Mouse (Mus musculus) liver, embryonic 11.5 days (tissue): ENCODE data around the gene Zfp382. TPM values are rescaled to one million over a fixed set of nuclear protein-coding genes. Genes with fewer than 3 reads are reported as not detected.

Source experiments
- ATAC-seq: fragments of 200-750 bp; cut with Nextera tagmentation; replicated peaks from 2 replicates; pipeline ENCODE4 v1.8.0; 2017; ENCODE audit warnings: moderate number of reproducible peaks, mild to moderate bottlenecking, moderate TSS enrichment, moderate library complexity; ENCODE audit not compliant: low FRiP score
- DNase-seq: peaks from one replicate; pipeline ENCODE4 v3.0.0-alpha.2; 2017; ENCODE audit warnings: low spot score
- H3K27ac ChIP-seq: fragments of 300-500 bp; sonication (generic); 2 replicates; pipeline ENCODE4 v1.5.1; 2014; ENCODE audit warnings: mild to moderate bottlenecking, low read depth, low read length, control low read depth
- H3K27me3 ChIP-seq: fragments of 300-500 bp; sonication (generic); replicated peaks from 2 replicates; pipeline ENCODE4 v1.6.1; 2014; ENCODE audit warnings: low read length, mixed read lengths; ENCODE audit not compliant: control insufficient read depth, insufficient read depth
- H3K36me3 ChIP-seq: fragments of 300-500 bp; sonication (generic); 2 replicates; pipeline ENCODE4 v1.6.1; 2014; ENCODE audit warnings: mild to moderate bottlenecking, low read length, moderate library complexity, mixed read lengths; ENCODE audit not compliant: control insufficient read depth, insufficient read depth
- H3K4me1 ChIP-seq: fragments of 300-500 bp; sonication (generic); replicated peaks from 2 replicates; pipeline ENCODE4 v1.6.1; 2014; ENCODE audit warnings: low read length, mixed read lengths; ENCODE audit not compliant: control insufficient read depth, insufficient read depth
- H3K4me2 ChIP-seq: fragments of 300-500 bp; sonication (generic); 2 replicates; pipeline ENCODE4 v1.6.1; 2014; ENCODE audit warnings: mild to moderate bottlenecking, control low read depth, moderate library complexity
- H3K4me3 ChIP-seq: fragments of 300-500 bp; sonication (generic); 2 replicates; pipeline ENCODE4 v1.5.1; 2014; ENCODE audit warnings: low read depth, low read length, control low read depth
- H3K9ac ChIP-seq: fragments of 300-500 bp; sonication (generic); 2 replicates; pipeline ENCODE4 v1.6.1; 2014; ENCODE audit warnings: low read depth, low read length, control low read depth
- H3K9me3 ChIP-seq: fragments of 300-500 bp; sonication (generic); 2 replicates; pipeline ENCODE4 v1.6.1; 2016; ENCODE audit warnings: low read length, inconsistent platforms, mixed read lengths; ENCODE audit not compliant: control insufficient read depth
- WGBS: fragments of 180-500 bp; shearing (Covaris S2); extraction: QIAGEN DNeasy Blood & Tissue Kit; methylation state at CpG from one replicate; pipeline ENCODE4 v1.1.7; 2014; 5-methylcytosine and 5-hydroxymethylcytosine counted together
- polyA plus RNA-seq: library from polyadenylated mRNA; unstranded; fragments of >200 nt; fragmentation: Nextera tagmentation; extraction: Ambion mirVana; gene quantifications from 2 replicates; pipeline ENCODE4 v1.2.1, GENCODE M21; 2014

Zfp382 gene
- 2.8 and 2.9 TPM in 2 replicates for polyA plus RNA-seq

GRCm38 (mm10) chr7:30121308-30122187, at the start of gene Zfp382:
Gene Zfp382 (plus strand): TSS chr7:30121942.
- Histone ChIP-seq H3K9ac (peak within 1 kb of the TSS; percentile 89), H3K4me1 (no peaks in the 10 kb centered on the region), H3K4me3 (peak within 1 kb of the TSS; percentile 67), H3K27ac (peak within 1 kb of the TSS; percentile 75), H3K36me3 (no peaks in the 10 kb centered on the region), H3K27me3 (no peaks in the 10 kb centered on the region), H3K9me3 (no peaks in the 10 kb centered on the region; the same call in 1 of the 2 replicates), H3K4me2 (peak within 1 kb of the TSS; percentile 84)
- WGBS, result under 1% methylated on average over 61 of the region's 61 CpGs
- ATAC-seq (peak; percentile 96), DNase-seq (peak; percentile 93)

GRCm38 (mm10) chr7:30072146-30073028, 49.4 kb upstream of the Zfp382 start, which contains the start of gene Zfp82:
Gene Zfp82 (minus strand): TSS chr7:30072900.
- H3K27me3 ChIP-seq, result no peaks in the 10 kb centered on the region
- peak; percentile 94 for ATAC-seq
- WGBS, result under 1% methylated on average over 50 of the region's 50 CpGs
- no peaks in the 10 kb centered on the region for H3K4me1 ChIP-seq
- peaks cover 8% of the 10 kb centered on the region for H3K36me3 ChIP-seq
- DNase-seq, result peak; percentile 83
- peak within 1 kb of the TSS; percentile 57; the same call in 1 of the 2 replicates for H3K27ac ChIP-seq
- peak within 1 kb of the TSS; percentile 80 for H3K9ac ChIP-seq
- H3K9me3 ChIP-seq, result no peaks in the 10 kb centered on the region
- H3K4me3 ChIP-seq, result peak within 1 kb of the TSS; percentile 85
- peak within 1 kb of the TSS; percentile 98 for H3K4me2 ChIP-seq

GRCm38 (mm10) chr7:30086524-30086923, 35.2 kb upstream of the Zfp382 start:
- ATAC-seq (no peak), DNase-seq (no peak)
- Histone ChIP-seq H3K9me3 (no peaks in the 10 kb centered on the region), H3K4me1 (peaks cover 9% of the 10 kb centered on the region; the same call in 1 of the 2 replicates), H3K36me3 (peaks cover 15% of the 10 kb centered on the region), H3K4me2 (no peak overlapping the region), H3K9ac (no peak overlapping the region), H3K4me3 (no peak overlapping the region), H3K27me3 (no peaks in the 10 kb centered on the region), H3K27ac (no peak overlapping the region)
- WGBS, result 88% methylated on average over 9 of the region's 9 CpGs

DNA sequence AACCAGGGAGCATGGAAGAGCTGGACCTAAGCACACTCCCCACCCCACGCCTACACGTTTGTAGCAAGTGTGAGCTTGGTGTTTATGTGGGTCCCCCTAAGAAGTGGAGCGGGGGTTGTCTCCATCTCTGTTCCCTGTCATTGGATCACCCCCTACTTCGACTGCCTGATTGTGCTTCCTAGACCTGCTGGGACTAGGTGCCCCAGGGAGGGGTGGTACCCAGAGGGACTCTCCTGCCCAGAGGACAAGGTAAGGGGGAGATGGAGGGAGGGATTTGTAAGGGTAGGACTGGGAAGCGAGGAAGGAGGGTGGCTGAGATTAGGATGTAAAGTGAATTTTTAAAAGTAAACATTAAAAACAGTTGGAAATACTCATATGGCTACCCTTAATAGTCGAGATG, 32.3 kb upstream of the Zfp382 start:
- H3K9ac ChIP-seq, result peak overlapping the region; percentile 77
- ATAC-seq, result no peak
- no peaks in the 10 kb centered on the region for H3K27me3 ChIP-seq
- H3K9me3 ChIP-seq, result no peaks in the 10 kb centered on the region
- H3K4me2 ChIP-seq, result peak overlapping the region; percentile 87
- 22% methylated on average over 6 of the region's 6 CpGs for WGBS
- peaks cover 13% of the 10 kb centered on the region for H3K36me3 ChIP-seq
- H3K4me3 ChIP-seq, result peak overlapping the region; percentile 71
- H3K27ac ChIP-seq, result no peak overlapping the region
- DNase-seq, result no peak
- peaks cover 15% of the 10 kb centered on the region; the same call in 1 of the 2 replicates for H3K4me1 ChIP-seq

DNA sequence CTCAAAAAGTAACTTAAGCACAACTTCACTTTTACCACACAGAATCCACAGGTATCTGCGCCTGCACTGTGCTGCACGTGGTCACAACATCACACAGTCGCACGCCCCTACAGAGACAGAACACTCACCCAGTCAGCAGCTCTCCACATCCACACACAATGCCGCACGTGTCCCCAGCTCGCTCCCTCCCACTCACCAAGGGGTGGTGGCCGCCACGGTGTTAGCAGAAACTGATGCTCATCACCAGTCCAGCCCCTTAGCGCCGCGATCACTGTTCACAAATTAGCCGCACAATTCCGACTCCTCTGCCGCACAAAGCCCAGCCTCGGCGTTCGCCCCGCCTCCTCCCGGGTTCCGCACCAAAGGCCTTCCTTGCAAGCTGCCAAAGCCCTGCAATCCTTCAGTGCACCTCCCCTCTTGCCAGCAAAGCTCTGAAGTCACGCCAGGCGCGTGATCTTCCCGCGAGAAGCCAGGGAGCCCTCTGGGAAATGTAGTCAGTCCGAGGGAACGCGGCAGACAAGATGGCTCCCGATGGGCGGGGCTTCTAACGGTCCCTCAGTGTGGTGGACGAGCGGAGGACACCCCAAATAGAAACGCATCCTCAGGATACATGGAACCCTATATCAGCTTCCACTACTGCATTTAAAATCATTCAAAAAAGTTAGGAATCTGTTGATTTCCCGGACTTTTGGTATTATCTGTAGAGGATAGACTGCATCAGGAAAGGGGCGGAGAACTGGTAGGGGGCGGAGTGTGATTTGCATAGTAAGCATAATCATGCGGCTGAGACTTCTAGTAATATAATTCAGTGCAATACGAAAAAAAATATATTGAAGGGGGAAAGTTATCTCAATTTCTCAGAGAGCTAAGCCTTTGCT, 31.4 kb upstream of the Zfp382 start, which contains the start of the genes Gm26920 and Zfp566:
Gm26920 (minus strand) TSS at position 319 of the 878 bp plus-strand sequence.
Zfp566 (minus strand) TSS at position 436 of the 878 bp plus-strand sequence.
- under 1% methylated on average over 40 of the region's 40 CpGs for WGBS
- ATAC-seq, result peak; percentile 93
- peak; percentile 97 for DNase-seq
- H3K4me3 ChIP-seq, result peak within 1 kb of the TSS; percentile 71
- peak within 1 kb of the TSS; percentile 71 for H3K27ac ChIP-seq
- peaks cover 15% of the 10 kb centered on the region; the same call in 1 of the 2 replicates for H3K4me1 ChIP-seq
- H3K4me2 ChIP-seq, result peak within 1 kb of the TSS; percentile 87
- H3K36me3 ChIP-seq, result peaks cover 9% of the 10 kb centered on the region
- H3K9me3 ChIP-seq, result no peaks in the 10 kb centered on the region
- H3K27me3 ChIP-seq, result no peaks in the 10 kb centered on the region
- H3K9ac ChIP-seq, result peak within 1 kb of the TSS; percentile 77

DNA sequence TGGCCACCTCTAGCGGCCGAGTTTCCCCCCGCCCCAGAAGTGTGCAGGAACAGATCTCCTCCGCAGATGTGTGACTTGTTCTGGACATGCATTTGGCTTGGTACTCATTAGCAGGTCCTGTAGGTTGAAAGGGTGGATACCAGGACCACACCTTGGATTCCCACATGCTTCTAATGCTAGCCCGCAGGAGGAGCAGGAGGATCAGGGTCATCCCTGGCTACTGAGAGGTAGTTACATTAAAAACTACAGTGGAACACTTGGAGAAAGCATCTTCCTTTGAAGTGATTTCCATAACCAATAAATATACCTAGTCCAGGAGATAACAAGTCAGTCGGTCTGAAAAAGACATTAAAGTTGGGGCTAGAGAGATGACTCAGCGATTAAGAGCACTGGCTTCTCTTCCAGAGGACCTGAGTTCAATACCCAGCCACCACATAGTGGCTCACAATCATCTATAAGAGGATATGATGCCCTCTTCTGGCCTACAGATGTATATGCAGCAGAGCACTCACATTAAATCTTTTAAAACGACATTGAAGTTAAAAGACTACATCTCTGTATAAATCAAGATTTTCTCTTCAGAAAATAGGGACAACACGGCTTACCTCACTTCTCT, 30.7 kb upstream of the Zfp382 start:
- Histone ChIP-seq H3K4me2 (peak overlapping the region; percentile 87), H3K9ac (peak overlapping the region; percentile 27), H3K4me1 (peaks cover 19% of the 10 kb centered on the region; the same call in 1 of the 2 replicates), H3K27ac (peak overlapping the region; percentile 71; the same call in 1 of the 2 replicates), H3K4me3 (peak overlapping the region; percentile 71), H3K27me3 (no peaks in the 10 kb centered on the region), H3K36me3 (peaks cover 5% of the 10 kb centered on the region; the same call in 1 of the 2 replicates), H3K9me3 (no peaks in the 10 kb centered on the region)
- WGBS, result 5% methylated on average over 9 of the region's 9 CpGs
- DNase-seq (no peak), ATAC-seq (no peak)

DNA sequence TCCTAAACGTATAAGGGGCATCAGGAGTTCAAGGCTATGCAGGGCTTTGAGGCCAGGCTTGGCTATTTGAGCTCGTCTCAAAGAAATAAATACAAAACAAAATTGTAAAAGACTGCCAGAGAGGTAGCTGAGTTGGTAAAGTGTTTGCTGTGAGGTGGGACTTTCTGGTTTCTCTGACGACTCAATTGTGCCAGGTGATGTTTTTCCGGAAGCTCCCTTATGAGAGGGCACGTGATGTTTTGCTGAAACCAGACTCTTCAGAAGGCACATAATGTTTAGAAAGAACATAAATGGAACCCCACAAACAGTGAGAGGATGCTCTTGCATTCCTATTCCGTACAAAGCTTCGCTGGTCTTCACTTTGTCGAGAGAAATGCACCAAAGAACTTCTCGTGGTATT, 29.1 kb upstream of the Zfp382 start:
- H3K4me3 ChIP-seq, result no peak overlapping the region
- H3K27me3 ChIP-seq, result no peaks in the 10 kb centered on the region
- H3K4me1 ChIP-seq, result peaks cover 26% of the 10 kb centered on the region
- 79% methylated on average over 9 of the region's 9 CpGs for WGBS
- no peaks in the 10 kb centered on the region for H3K9me3 ChIP-seq
- no peak overlapping the region for H3K9ac ChIP-seq
- H3K27ac ChIP-seq, result no peak overlapping the region
- ATAC-seq (no peak), DNase-seq (no peak)
- H3K4me2 ChIP-seq, result no peak overlapping the region
- H3K36me3 ChIP-seq, result no peaks in the 10 kb centered on the region
